Mouse (Mus musculus) lung, embryonic 16.5 days (tissue): ENCODE data around the gene Serpine1. TPM values are rescaled to one million over a fixed set of nuclear protein-coding genes. Genes with fewer than 3 reads are reported as not detected.

Experiments
- ATAC-seq: fragments of 200-750 bp; cut with Nextera tagmentation; 2 replicates; pipeline ENCODE4 v1.8.0; 2017; ENCODE audit warnings: low read depth, mild to moderate bottlenecking, moderate library complexity
- H3K27ac ChIP-seq: fragments of 300-500 bp; sonication (generic); 2 replicates; pipeline ENCODE4 v1.5.1; 2014; ENCODE audit warnings: mild to moderate bottlenecking, control low read depth, low read length
- H3K27me3 ChIP-seq: fragments of 300-500 bp; sonication (generic); 2 replicates; pipeline ENCODE4 v1.6.1; 2014; ENCODE audit warnings: low read depth, low read length, mixed read lengths; ENCODE audit not compliant: control insufficient read depth, insufficient read depth
- H3K36me3 ChIP-seq: fragments of 300-500 bp; sonication (generic); 2 replicates; pipeline ENCODE4 v1.6.1; 2014; ENCODE audit warnings: low read length; ENCODE audit not compliant: control insufficient read depth, insufficient read depth
- H3K4me1 ChIP-seq: fragments of 300-500 bp; sonication (generic); replicated peaks from 2 replicates; pipeline ENCODE4 v1.6.1; 2014; ENCODE audit warnings: low read length, mixed read lengths; ENCODE audit not compliant: control insufficient read depth, insufficient read depth
- H3K4me2 ChIP-seq: fragments of 300-500 bp; sonication (generic); 2 replicates; pipeline ENCODE4 v1.6.1; 2014; ENCODE audit warnings: low read depth, low read length, control low read depth
- H3K4me3 ChIP-seq: fragments of 300-500 bp; sonication (generic); 2 replicates; pipeline ENCODE4 v1.5.1; 2014; ENCODE audit warnings: mild to moderate bottlenecking, low read length, control low read depth
- H3K9ac ChIP-seq: fragments of 300-500 bp; sonication (generic); 2 replicates; pipeline ENCODE4 v1.6.1; 2014; ENCODE audit warnings: low read length, control low read depth
- H3K9me3 ChIP-seq: fragments of 300-500 bp; sonication (generic); 2 replicates; pipeline ENCODE4 v1.6.1; 2016; ENCODE audit warnings: low read length; ENCODE audit not compliant: control insufficient read depth
- WGBS: fragments of 180-500 bp; shearing (Covaris S2); extraction: QIAGEN DNeasy Blood & Tissue Kit; methylation state at CpG from one replicate; pipeline ENCODE4 v1.1.7; 2014; 5-methylcytosine and 5-hydroxymethylcytosine counted together
- polyA plus RNA-seq: library from polyadenylated mRNA; unstranded; fragments of >200 nt; fragmentation: Nextera tagmentation; extraction: Ambion mirVana; gene quantifications from 2 replicates; pipeline ENCODE4 v1.2.1, GENCODE M21; 2015

The Serpine1 gene
- polyA plus RNA-seq, 1 experiment from 2014 or later, result 0.93 TPM

DNA sequence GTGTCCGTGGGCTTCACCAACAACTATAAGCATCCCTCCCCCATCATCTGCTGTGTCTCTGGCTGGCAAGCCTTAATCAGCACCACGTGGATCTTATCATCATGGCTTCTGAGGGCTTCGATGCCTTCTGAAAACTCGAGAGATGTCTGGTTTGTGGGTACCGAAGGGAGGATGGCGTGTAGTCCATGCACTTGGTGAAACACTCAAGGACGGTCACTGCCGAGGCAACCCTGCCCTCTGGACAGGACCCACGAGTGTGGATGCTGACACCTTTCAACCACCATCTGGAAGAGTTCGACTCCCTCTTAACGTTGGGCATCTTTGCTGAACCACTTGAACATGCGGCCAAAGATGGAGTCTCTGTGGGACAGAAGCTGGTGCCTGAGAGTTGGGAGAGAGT, 38.8 kb upstream of the Serpine1 start:
- no peaks in the 10 kb centered on the region for H3K9me3 ChIP-seq
- H3K4me2 ChIP-seq, result no peak overlapping the region
- WGBS, result 91% methylated on average over 12 of the region's 12 CpGs
- ATAC-seq, result no peak
- peaks cover 27% of the 10 kb centered on the region for H3K36me3 ChIP-seq
- H3K9ac ChIP-seq, result no peak overlapping the region
- no peak overlapping the region for H3K4me3 ChIP-seq
- H3K27me3 ChIP-seq, result no peaks in the 10 kb centered on the region
- peaks cover 15% of the 10 kb centered on the region for H3K4me1 ChIP-seq
- no peak overlapping the region for H3K27ac ChIP-seq

GRCm38 (mm10) chr5:137109941-137110593, 38.0 kb upstream of the Serpine1 start:
- Histone ChIP-seq H3K36me3 (peaks cover 27% of the 10 kb centered on the region), H3K27me3 (no peaks in the 10 kb centered on the region), H3K27ac (no peak overlapping the region), H3K4me2 (no peak overlapping the region), H3K4me1 (peaks cover 10% of the 10 kb centered on the region), H3K9me3 (no peaks in the 10 kb centered on the region), H3K9ac (no peak overlapping the region), H3K4me3 (no peak overlapping the region)
- ATAC-seq, result no peak
- WGBS, result 57% methylated on average over 25 of the region's 25 CpGs

GRCm38 (mm10) chr5:137108111-137108510, 36.0 kb upstream of the Serpine1 start:
- Histone ChIP-seq H3K4me2 (no peak overlapping the region), H3K4me3 (no peak overlapping the region), H3K9ac (no peak overlapping the region), H3K4me1 (peaks cover 8% of the 10 kb centered on the region; the same call in 1 of the 2 replicates), H3K27ac (no peak overlapping the region), H3K27me3 (no peaks in the 10 kb centered on the region), H3K9me3 (no peaks in the 10 kb centered on the region), H3K36me3 (peaks cover 16% of the 10 kb centered on the region)
- 50% methylated on average over 6 of the region's 6 CpGs for WGBS
- ATAC-seq, result no peak

GRCm38 (mm10) chr5:137107670-137108069, 35.6 kb upstream of the Serpine1 start:
- H3K27ac ChIP-seq, result no peak overlapping the region
- H3K4me2 ChIP-seq, result no peak overlapping the region
- no peaks in the 10 kb centered on the region for H3K27me3 ChIP-seq
- peaks cover 10% of the 10 kb centered on the region; the same call in 1 of the 2 replicates for H3K4me1 ChIP-seq
- peaks cover 12% of the 10 kb centered on the region for H3K36me3 ChIP-seq
- 75% methylated on average over 8 of the region's 8 CpGs for WGBS
- no peak overlapping the region for H3K9ac ChIP-seq
- no peaks in the 10 kb centered on the region for H3K9me3 ChIP-seq
- no peak for ATAC-seq
- no peak overlapping the region for H3K4me3 ChIP-seq

DNA sequence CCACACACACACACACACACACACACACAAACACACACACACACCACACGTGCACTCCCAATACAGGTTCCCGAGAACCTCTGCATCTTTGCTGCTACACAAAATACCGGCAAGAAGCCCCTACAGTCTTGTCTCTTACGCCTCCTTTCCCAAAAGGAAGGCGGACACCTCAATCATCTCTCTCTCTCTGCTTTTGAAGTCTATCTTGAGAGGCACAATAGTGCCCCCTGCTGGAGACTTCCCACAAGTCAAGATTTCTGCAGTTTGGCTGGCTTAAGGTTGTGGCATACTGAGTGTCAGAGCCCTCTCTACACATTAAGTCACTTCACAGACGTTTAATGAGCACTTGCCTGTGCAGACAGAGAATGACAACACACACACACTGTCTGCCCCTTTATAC, 35.0 kb upstream of the Serpine1 start:
- ATAC-seq, result peak; percentile 69; the same call in 1 of the 2 replicates
- H3K9me3 ChIP-seq, result no peaks in the 10 kb centered on the region
- 6% methylated on average over 6 of the region's 6 CpGs for WGBS
- no peak overlapping the region for H3K4me2 ChIP-seq
- peaks cover 10% of the 10 kb centered on the region; the same call in 1 of the 2 replicates for H3K4me1 ChIP-seq
- H3K36me3 ChIP-seq, result peaks cover 8% of the 10 kb centered on the region; the same call in 1 of the 2 replicates
- H3K4me3 ChIP-seq, result no peak overlapping the region
- H3K27ac ChIP-seq, result no peak overlapping the region
- no peaks in the 10 kb centered on the region for H3K27me3 ChIP-seq
- H3K9ac ChIP-seq, result no peak overlapping the region

GRCm38 (mm10) chr5:137106434-137106833, 34.4 kb upstream of the Serpine1 start:
- Histone ChIP-seq H3K36me3 (0 out of 2 replicates have a peak, but pooled peaks cover 4% of the 10 kb centered on the region), H3K4me2 (no peak overlapping the region), H3K9ac (no peak overlapping the region), H3K9me3 (no peaks in the 10 kb centered on the region), H3K4me3 (no peak overlapping the region), H3K4me1 (peaks cover 10% of the 10 kb centered on the region; the same call in 1 of the 2 replicates), H3K27ac (no peak overlapping the region), H3K27me3 (no peaks in the 10 kb centered on the region)
- 63% methylated on average over 4 of the region's 4 CpGs for WGBS
- peak; percentile 51; the same call in 1 of the 2 replicates for ATAC-seq

GRCm38 (mm10) chr5:137103969-137104368, 31.9 kb upstream of the Serpine1 start:
- H3K9ac ChIP-seq, result no peak overlapping the region
- H3K27ac ChIP-seq, result no peak overlapping the region
- no peak for ATAC-seq
- 83% methylated on average over 2 of the region's 2 CpGs for WGBS
- no peaks in the 10 kb centered on the region for H3K27me3 ChIP-seq
- no peak overlapping the region for H3K4me3 ChIP-seq
- no peaks in the 10 kb centered on the region for H3K9me3 ChIP-seq
- H3K36me3 ChIP-seq, result no peaks in the 10 kb centered on the region
- no peak overlapping the region for H3K4me2 ChIP-seq
- H3K4me1 ChIP-seq, result peaks cover 10% of the 10 kb centered on the region; the same call in 1 of the 2 replicates

GRCm38 (mm10) chr5:137102575-137103522, 30.8 kb upstream of the Serpine1 start:
- H3K4me1 ChIP-seq, result peaks cover 10% of the 10 kb centered on the region; the same call in 1 of the 2 replicates
- no peak overlapping the region for H3K4me2 ChIP-seq
- no peak overlapping the region for H3K4me3 ChIP-seq
- ATAC-seq, result peak; percentile 42; the same call in 1 of the 2 replicates
- H3K9ac ChIP-seq, result peak overlapping the region; percentile 28; the same call in 1 of the 2 replicates
- no peaks in the 10 kb centered on the region for H3K36me3 ChIP-seq
- WGBS, result 58% methylated on average over 28 of the region's 28 CpGs
- H3K27me3 ChIP-seq, result no peaks in the 10 kb centered on the region
- H3K9me3 ChIP-seq, result no peaks in the 10 kb centered on the region
- no peak overlapping the region for H3K27ac ChIP-seq

GRCm38 (mm10) chr5:137102078-137102477, 30.0 kb upstream of the Serpine1 start:
- no peak overlapping the region for H3K27ac ChIP-seq

More at GRCm38 (mm10) chr5:137102078-137102477, 30.0 kb upstream of the Serpine1 start:
- WGBS, result 75% methylated on average over 10 of the region's 10 CpGs
- no peaks in the 10 kb centered on the region for H3K9me3 ChIP-seq
- H3K4me2 ChIP-seq, result no peak overlapping the region
- H3K4me3 ChIP-seq, result no peak overlapping the region
- no peaks in the 10 kb centered on the region for H3K36me3 ChIP-seq
- no peaks in the 10 kb centered on the region for H3K27me3 ChIP-seq
- peaks cover 10% of the 10 kb centered on the region; the same call in 1 of the 2 replicates for H3K4me1 ChIP-seq
- no peak overlapping the region for H3K9ac ChIP-seq
- ATAC-seq, result no peak
